Mouse (Mus musculus) left cerebral cortex, postnatal 4 days (tissue): ENCODE data around the gene Elmod3. TPM values are rescaled to one million over a fixed set of nuclear protein-coding genes. Genes with fewer than 3 reads are reported as not detected.
A peak's percentile ranks its signal among the peaks of the same experiment; 100 is the strongest.

Experiments used
- DNase-seq: peaks from one replicate; pipeline ENCODE4 v3.0.0-alpha.2; 2022
- intact Hi-C: fragments of 180-260 bp; cut with DNase I; formaldehyde crosslinking; loops from one replicate; pipeline ENCODE4 v1.15.1; 2025
- total RNA-seq, 2 experiments: library from RNA; stranded (reverse); gene quantifications; 2 replicates each; pipeline ENCODE4 v1.2.3; 2021

Elmod3 gene
- total RNA-seq, result 10 to 100 TPM; 11.9 to 12.1 TPM

- DNase-seq, result peak; percentile 88
- intact Hi-C loops, result no loop called here
These were observed at the start of gene Elmod3, which contains the start of gene Retsat for GRCm38 (mm10) chr6:72597956-72598753. TSS of gene Elmod3 (minus strand) at chr6:72598413. TSS of gene Retsat (plus strand) at chr6:72598475.

- intact Hi-C loops, result loop anchor here (1.0 to 10.0 kb wide), 2 partner anchors 142 to 577 kb away; partner anchors contain the start of genes Dnah6 and Tcf7l1
- DNase-seq, result peak; percentile 78
These were observed 49.2 kb upstream of the Elmod3 start for GRCm38 (mm10) chr6:72647383-72647820.

GRCm38 (mm10) chr6:72645364-72645763, 47.2 kb upstream of the Elmod3 start:
- intact Hi-C loops, result loop anchor here (10.0 kb wide), 1 partner anchor 579 kb away; the partner anchor contains the start of gene Dnah6

GRCm38 (mm10) chr6:72644576-72644975, 46.4 kb upstream of the Elmod3 start:
- no peak for DNase-seq
- intact Hi-C loops, result loop anchor here (10.0 kb wide), 1 partner anchor 580 kb away; the partner anchor contains the start of gene Dnah6

More at GRCm38 (mm10) chr6:72645364-72645763, 47.2 kb upstream of the Elmod3 start:
- DNase-seq, result no peak

- intact Hi-C loops, result loop anchor here (10.0 kb wide), 1 partner anchor 583 kb away; the partner anchor contains the start of gene Dnah6
- no peak for DNase-seq
These were observed 43.2 kb upstream of the Elmod3 start for GRCm38 (mm10) chr6:72641218-72641954.

GRCm38 (mm10) chr6:72636940-72637339, 38.7 kb upstream of the Elmod3 start:
- intact Hi-C loops, result no loop called here
- no peak for DNase-seq

- peak; percentile 38 for DNase-seq
- intact Hi-C loops, result no loop called here
These were observed 37.7 kb upstream of the Elmod3 start for GRCm38 (mm10) chr6:72635760-72636431.

- no peak for DNase-seq
- intact Hi-C loops, result no loop called here
These were observed 36.1 kb upstream of the Elmod3 start for GRCm38 (mm10) chr6:72634311-72634710.

GRCm38 (mm10) chr6:72631700-72632099, 33.5 kb upstream of the Elmod3 start:
- DNase-seq, result peak; percentile 68
- intact Hi-C loops, result no loop called here

- DNase-seq, result no peak
- intact Hi-C loops, result no loop called here
These were observed 32.7 kb upstream of the Elmod3 start for GRCm38 (mm10) chr6:72630961-72631360.

GRCm38 (mm10) chr6:72630370-72630769, 32.2 kb upstream of the Elmod3 start:
- no peak for DNase-seq
- intact Hi-C loops, result no loop called here

- DNase-seq, result peak; percentile 81
- intact Hi-C loops, result no loop called here
These were observed 29.1 kb upstream of the Elmod3 start for GRCm38 (mm10) chr6:72627276-72627675.

GRCm38 (mm10) chr6:72626391-72626790, 28.2 kb upstream of the Elmod3 start:
- DNase-seq, result no peak
- intact Hi-C loops, result no loop called here

- no peak for DNase-seq
- intact Hi-C loops, result no loop called here
These were observed 25.6 kb upstream of the Elmod3 start for GRCm38 (mm10) chr6:72623661-72624402.

- intact Hi-C loops, result no loop called here
- DNase-seq, result no peak
These were observed 24.7 kb upstream of the Elmod3 start for GRCm38 (mm10) chr6:72622917-72623316.

- no peak for DNase-seq
- intact Hi-C loops, result no loop called here
These were observed 22.7 kb upstream of the Elmod3 start for GRCm38 (mm10) chr6:72620920-72621319.

- no peak for DNase-seq
- intact Hi-C loops, result no loop called here
These were observed 21.7 kb upstream of the Elmod3 start for GRCm38 (mm10) chr6:72619734-72620532.

- peak; percentile 93 for DNase-seq
- intact Hi-C loops, result no loop called here
These were observed 18.6 kb upstream of the Elmod3 start, which contains the start of gene Tgoln1 for GRCm38 (mm10) chr6:72616643-72617288. TSS of gene Tgoln1 (minus strand) at chr6:72617000.
